Mouse (Mus musculus) hematopoietic stem cell, adult 5-6 weeks (primary cell): ENCODE data around the gene Serinc5. TPM values are rescaled to one million over a fixed set of nuclear protein-coding genes. Genes with fewer than 3 reads are reported as not detected.

Experiments
- ATAC-seq, 2 experiments: fragments of 125-278 bp in 1 of 2; replicated peaks in 1 of 2; 2 replicates each; pipeline ENCODE4 v1.8.0; 2016 to 2017; ENCODE audit warnings: inconsistent platforms in 2 of 2, mild to moderate bottlenecking in 2 of 2, moderate number of reproducible peaks in 2 of 2, low read depth in 1 of 2, moderate TSS enrichment in 1 of 2; ENCODE audit not compliant: low FRiP score in 2 of 2, poor library complexity in 2 of 2, severe bottlenecking in 2 of 2, insufficient read depth in 1 of 2, low TSS enrichment in 1 of 2
- total RNA-seq: library from RNA; stranded (forward); fragments of 172-1452, 232-1000 nt; gene quantifications from 2 replicates; pipeline ENCODE4 v1.2.3, GENCODE M21; 2017

Gene Serinc5
- total RNA-seq, 1 experiment from 2014 or later = 9.2 TPM

GRCm38 (mm10) chr13:92647695-92648094 lies 36.8 kb downstream of the Serinc5 start:
- ATAC-seq = no peak

GRCm38 (mm10) chr13:92649111-92649510 lies 38.2 kb downstream of the Serinc5 start:
- no peak for ATAC-seq

GRCm38 (mm10) chr13:92650956-92651355 lies 40.1 kb downstream of the Serinc5 start:
- ATAC-seq = no peak

DNA sequence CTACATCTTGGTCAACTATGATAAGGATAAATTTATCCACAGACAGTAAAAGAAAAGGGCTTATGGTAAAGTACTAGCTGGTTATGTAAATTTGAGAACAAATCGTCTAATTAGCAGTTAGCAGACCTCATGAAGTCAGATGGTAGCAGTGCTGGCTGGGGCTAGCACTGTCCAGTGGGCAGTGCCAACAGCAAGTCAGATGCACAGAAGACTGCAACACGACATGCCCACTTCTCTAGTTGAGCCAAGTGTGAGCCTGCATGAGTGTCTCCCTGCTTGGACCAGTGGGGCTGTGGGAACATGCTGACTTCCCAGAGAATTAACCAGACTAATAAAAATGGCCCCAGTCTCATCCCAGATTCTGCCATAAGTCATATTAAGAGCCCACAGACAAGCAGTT lies 41.6 kb downstream of the Serinc5 start:
- ATAC-seq = no peak

GRCm38 (mm10) chr13:92653283-92653682 lies 42.4 kb downstream of the Serinc5 start:
- ATAC-seq = no peak

- no peak for ATAC-seq
Measured at GRCm38 (mm10) chr13:92656815-92657513, 46.1 kb downstream of the Serinc5 start.

- no peak for ATAC-seq
Measured at GRCm38 (mm10) chr13:92659611-92660010, 48.7 kb downstream of the Serinc5 start.

- no peak for ATAC-seq
Measured at GRCm38 (mm10) chr13:92662555-92663286, 51.8 kb downstream of the Serinc5 start.

GRCm38 (mm10) chr13:92665008-92665407 lies 54.1 kb downstream of the Serinc5 start:
- no peak for ATAC-seq

DNA sequence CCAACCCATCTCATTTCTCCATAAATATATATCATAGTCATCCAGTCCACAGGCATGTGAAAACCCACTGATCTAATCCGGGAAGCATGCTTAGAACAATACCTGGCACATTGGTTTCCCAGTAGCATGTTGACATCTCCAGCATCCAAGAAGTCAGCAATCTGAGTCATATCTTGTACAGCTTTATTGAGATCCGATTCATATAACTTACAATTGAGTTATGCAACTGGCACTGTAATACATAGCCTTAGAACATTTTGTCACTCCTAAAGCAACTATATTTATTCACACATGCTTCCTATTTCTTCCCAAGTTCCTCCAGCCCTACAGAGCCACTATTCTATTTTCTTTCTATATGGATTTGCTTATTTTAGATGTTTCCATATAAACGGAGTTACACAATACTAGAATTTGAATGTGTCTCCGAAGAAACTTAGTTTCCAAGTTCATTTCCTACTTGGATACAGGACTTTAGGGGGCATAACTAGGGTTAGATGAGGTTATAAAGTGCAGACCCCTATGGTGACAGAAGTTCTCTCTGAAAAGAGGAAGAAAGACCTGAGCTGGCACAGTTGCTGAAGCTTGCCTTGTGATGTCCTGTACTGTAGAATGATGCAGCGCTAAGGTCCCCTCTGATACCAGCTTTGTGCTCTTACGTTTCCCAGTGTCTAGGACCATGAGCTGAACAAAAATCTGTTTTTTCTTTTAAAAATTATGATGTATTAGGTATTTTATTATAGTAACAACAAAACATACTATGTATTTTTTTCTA lies 57.5 kb downstream of the Serinc5 start:
- ATAC-seq = 0 out of 4 replicates have a peak, but pooled peaks of 1 of the 2 experiments have one; percentile 14

DNA sequence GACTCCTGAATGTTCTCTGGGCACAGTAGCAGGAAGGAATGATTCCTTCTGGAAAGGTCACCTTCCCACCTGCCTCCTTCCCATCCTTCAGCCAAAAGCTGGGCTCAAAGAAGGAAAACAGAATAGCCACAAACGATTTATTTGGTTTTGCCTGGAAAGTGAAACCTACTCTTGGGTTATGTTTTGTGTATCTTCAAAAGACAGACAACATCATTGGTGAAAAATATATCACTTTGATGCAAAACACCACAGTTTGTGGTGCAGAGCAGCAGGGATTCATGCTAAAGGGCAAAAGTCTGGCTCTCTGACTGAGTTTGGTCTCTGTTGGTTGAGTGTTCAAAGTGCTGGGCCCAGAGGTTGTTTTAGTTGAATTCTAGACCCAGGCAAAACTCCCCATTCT lies 60.8 kb downstream of the Serinc5 start:
- no peak for ATAC-seq

- ATAC-seq = no peak
Measured at GRCm38 (mm10) chr13:92674676-92675075, 63.8 kb downstream of the Serinc5 start.

DNA sequence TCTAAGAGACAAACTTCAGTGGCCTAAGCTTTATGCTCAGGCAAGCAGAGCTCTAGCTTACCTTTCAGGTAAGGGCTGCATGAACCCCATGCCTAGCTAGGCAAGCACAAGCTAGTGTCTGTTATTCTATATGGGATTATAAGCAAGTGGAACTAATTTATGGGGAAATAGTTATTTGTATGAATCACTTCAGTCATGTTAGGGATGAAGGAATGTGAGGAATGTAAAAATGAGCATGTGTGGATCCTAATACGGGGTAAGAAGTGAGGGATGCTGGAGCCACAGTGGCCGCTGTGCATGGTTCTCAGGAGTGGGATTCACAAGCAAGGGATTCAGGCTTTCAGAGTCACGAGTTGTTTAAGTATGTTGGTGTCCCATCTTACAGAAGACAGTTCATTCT lies 64.4 kb downstream of the Serinc5 start:
- ATAC-seq = no peak

DNA sequence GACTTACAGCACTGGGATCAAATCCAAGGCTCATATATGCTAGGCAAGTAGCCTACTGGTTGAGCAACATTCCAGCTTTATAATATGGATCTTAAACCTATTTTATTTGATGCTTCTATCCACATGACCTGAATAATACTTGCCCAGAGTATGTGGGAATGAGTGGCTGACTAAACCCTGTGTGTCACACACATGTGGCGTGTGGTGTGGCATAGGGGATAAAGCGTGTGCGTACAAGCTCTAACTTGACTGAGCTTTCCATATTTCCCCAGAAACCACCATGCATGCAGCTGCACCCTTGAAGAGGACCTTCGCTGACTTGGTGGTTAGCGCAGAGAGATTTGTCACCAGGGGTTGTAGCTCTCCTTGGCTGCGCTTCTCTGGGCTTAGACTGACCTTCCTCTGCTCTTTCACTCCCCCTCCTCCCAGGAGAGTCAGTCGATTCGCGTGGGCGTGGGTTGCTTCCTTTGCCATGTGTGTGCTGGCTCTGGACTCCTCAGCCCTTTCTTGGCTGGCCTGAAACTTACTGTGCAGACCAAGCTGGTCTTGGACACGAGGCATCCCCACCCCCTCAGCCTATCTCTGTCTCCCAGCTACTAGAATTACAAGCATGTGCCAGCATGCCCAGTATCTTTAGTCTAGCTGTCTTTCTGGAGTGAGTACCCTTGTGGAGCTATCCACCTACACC lies 65.2 kb downstream of the Serinc5 start:
- no peak for ATAC-seq

- no peak for ATAC-seq
Measured at GRCm38 (mm10) chr13:92677656-92678055, 66.8 kb downstream of the Serinc5 start.

DNA sequence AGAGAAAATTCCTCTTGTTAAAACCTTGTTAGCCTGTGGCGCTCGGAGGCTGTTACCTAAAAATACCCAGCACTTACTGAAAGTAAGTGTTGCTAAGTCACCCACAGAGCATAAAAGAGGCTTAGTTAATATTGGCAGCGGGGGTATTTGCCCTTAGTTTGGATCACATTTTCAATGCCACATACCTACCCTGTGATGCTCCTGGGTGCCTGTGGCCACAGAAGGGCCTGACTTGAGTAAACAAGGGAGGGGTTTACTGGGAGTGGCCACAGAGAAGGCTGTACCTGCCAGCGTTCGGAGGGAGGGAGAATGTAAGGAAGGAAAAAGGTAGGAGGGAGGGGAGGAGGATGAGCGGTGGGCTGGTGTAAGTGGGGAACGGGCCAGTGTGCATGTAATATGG lies 68.8 kb downstream of the Serinc5 start:
- ATAC-seq = no peak

- ATAC-seq = no peak
Measured at GRCm38 (mm10) chr13:92681541-92681940, 70.7 kb downstream of the Serinc5 start.

DNA sequence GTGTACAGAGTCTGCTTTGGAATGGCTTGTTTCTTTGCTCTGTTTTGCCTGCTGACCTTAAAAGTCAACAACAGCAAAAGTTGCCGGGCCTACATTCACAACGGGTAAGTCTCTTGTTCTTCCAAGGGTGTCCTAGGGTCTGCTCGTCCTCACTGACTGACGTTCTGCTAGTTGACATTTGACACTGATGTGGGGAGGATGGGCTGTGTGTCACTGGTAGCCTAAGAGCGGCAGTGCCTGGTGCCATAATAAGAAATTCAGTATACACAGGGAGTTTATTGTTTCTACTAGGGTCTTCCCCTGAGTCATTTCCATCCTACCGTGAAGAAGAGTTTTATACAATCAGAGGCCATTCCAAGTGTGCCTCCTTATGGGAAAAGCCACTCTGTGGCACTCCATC lies 71.9 kb downstream of the Serinc5 start:
- no peak for ATAC-seq
